ENCODE assay signal across 8 mouse cellular contexts in the genomic region with DNA sequence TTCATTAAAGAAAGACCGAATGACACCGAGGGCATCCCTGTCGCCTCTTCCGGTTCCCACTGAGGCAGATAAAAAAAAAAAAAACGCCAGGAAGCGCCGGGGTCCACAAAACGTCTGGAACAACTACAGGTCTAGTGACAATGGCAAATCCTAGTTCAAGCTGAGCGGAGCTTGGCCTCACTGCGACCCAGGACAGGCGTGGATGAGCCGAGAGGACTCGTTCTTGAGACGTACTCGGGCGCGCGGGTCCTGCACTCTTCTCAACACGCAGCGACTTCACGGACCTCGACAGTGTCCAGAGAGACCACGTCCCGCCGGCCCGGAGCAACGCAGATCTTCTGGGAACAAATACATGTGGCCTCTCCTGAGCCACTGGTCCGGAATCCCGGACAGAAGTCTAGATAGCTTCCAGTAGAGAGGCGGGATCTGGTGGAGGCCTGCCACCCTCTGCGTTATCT. TPM values are rescaled to one million over a fixed set of nuclear protein-coding genes. Genes with fewer than 3 reads are reported as not detected.
A peak's percentile ranks its signal among the peaks of the same experiment; 100 is the strongest.
DNase-seq lines count a peak whose midpoint lies in the region; ATAC-seq lines count a peak whose summit lies in the region.

No protein-coding gene starts in this region.

- no peaks in the 10 kb centered on the region for H3K9me3 ChIP-seq in megakaryocyte, embryonic 14.5 days
- H3K9me3 ChIP-seq in embryonic facial prominence, embryonic 12.5 days, result no peaks in the 10 kb centered on the region
- no peaks in the 10 kb centered on the region for H3K9me3 ChIP-seq in hindbrain, embryonic 13.5 days
- no peaks in the 10 kb centered on the region for H3K9me3 ChIP-seq in lung, embryonic 15.5 days

- no peak overlapping the region for H3K27ac ChIP-seq in embryonic facial prominence, embryonic 12.5 days
- H3K27ac ChIP-seq in hindbrain, embryonic 13.5 days, result no peak overlapping the region
- no peak overlapping the region for H3K27ac ChIP-seq in lung, embryonic 15.5 days

- H3K36me3 ChIP-seq in megakaryocyte, embryonic 14.5 days (replicated peaks; ENCODE audit: low read length), result no peaks in the 10 kb centered on the region
- H3K36me3 ChIP-seq in embryonic facial prominence, embryonic 12.5 days, result no peaks in the 10 kb centered on the region
- no peaks in the 10 kb centered on the region for H3K36me3 ChIP-seq in hindbrain, embryonic 13.5 days
- H3K36me3 ChIP-seq in lung, embryonic 15.5 days, result no peaks in the 10 kb centered on the region
- H3K36me3 ChIP-seq in splenic B cell, adult 2 months (ENCODE audit: control insufficient read depth, insufficient read depth, low read length, poor library complexity, severe bottlenecking), result no peaks in the 10 kb centered on the region

- no peak overlapping the region for H3K9ac ChIP-seq in embryonic facial prominence, embryonic 12.5 days
- H3K9ac ChIP-seq in hindbrain, embryonic 13.5 days, result peak overlapping the region; percentile 3
- H3K9ac ChIP-seq in lung, embryonic 15.5 days, result peak overlapping the region; percentile 19; the same call in 1 of the 2 replicates

- H3K27me3 ChIP-seq in megakaryocyte, embryonic 14.5 days (replicated peaks), result peaks cover 59% of the 10 kb centered on the region
- peaks cover 41% of the 10 kb centered on the region for H3K27me3 ChIP-seq in embryonic facial prominence, embryonic 12.5 days
- peaks cover 76% of the 10 kb centered on the region for H3K27me3 ChIP-seq in hindbrain, embryonic 13.5 days
- H3K27me3 ChIP-seq in lung, embryonic 15.5 days, result peaks cover 38% of the 10 kb centered on the region
- H3K27me3 ChIP-seq in splenic B cell, adult 2 months (ENCODE audit: control insufficient read depth, insufficient read depth, low read length, poor library complexity, severe bottlenecking), result peaks cover 2% of the 10 kb centered on the region; the same call in 1 of the 2 replicates

- H3K4me2 ChIP-seq in embryonic facial prominence, embryonic 12.5 days (replicated peaks), result peak overlapping the region; percentile 69
- peak overlapping the region; percentile 66 for H3K4me2 ChIP-seq in hindbrain, embryonic 13.5 days
- H3K4me2 ChIP-seq in lung, embryonic 15.5 days, result peak overlapping the region; percentile 77

- DNase-seq in splenic B cell, adult 2 months (ENCODE audit: low read depth, low spot score), result peak; percentile 29
- no peak for DNase-seq in frontal cortex, adult 2 months (ENCODE audit: extremely low spot score in 1 of 2, low spot score in 1 of 2)
- DNase-seq in left cerebral cortex, postnatal 10 days (ENCODE audit: extremely low spot score in 1 of 2, low spot score in 2 of 2), result no peak

- under 1% methylated on average over 31 of the region's 31 CpGs for WGBS in embryonic facial prominence, embryonic 12.5 days
- WGBS in hindbrain, embryonic 13.5 days, result under 1% methylated on average over 31 of the region's 31 CpGs
- WGBS in lung, embryonic 15.5 days, result under 1% methylated on average over 31 of the region's 31 CpGs

- H3K4me1 ChIP-seq in megakaryocyte, embryonic 14.5 days, result peaks cover 36% of the 10 kb centered on the region
- H3K4me1 ChIP-seq in embryonic facial prominence, embryonic 12.5 days, result no peaks in the 10 kb centered on the region
- H3K4me1 ChIP-seq in hindbrain, embryonic 13.5 days (replicated peaks), result peaks cover 12% of the 10 kb centered on the region
- peaks cover 12% of the 10 kb centered on the region; the same call in 1 of the 2 replicates for H3K4me1 ChIP-seq in lung, embryonic 15.5 days

- intact Hi-C loops in left cerebral cortex, postnatal 10 days (cut with DNase I), result no loop called here

- peak overlapping the region; percentile 90 for H3K4me3 ChIP-seq in megakaryocyte, embryonic 14.5 days (replicated peaks)
- peak overlapping the region; percentile 44 for H3K4me3 ChIP-seq in embryonic facial prominence, embryonic 12.5 days
- H3K4me3 ChIP-seq in hindbrain, embryonic 13.5 days, result peak overlapping the region; percentile 43
- peak overlapping the region; percentile 45 for H3K4me3 ChIP-seq in lung, embryonic 15.5 days

- no peak for ATAC-seq in megakaryocyte, adult 5-6 weeks (ENCODE audit: poor library complexity, severe bottlenecking)
- ATAC-seq in embryonic facial prominence, embryonic 12.5 days (ENCODE audit: insufficient number of reproducible peaks, insufficient read depth, low FRiP score, low TSS enrichment), result no peak
- ATAC-seq in hindbrain, embryonic 13.5 days (ENCODE audit: low FRiP score), result peak; percentile 49; the same call in 1 of the 2 replicates
- ATAC-seq in lung, embryonic 15.5 days (ENCODE audit: borderline replicate concordance, extremely low read depth, low FRiP score, low TSS enrichment), result no peak

RNA-seq across cellular contexts. Expression of gene Zfp322a, which starts 27.3 kb away (rescaled TPM):
- polyA plus RNA-seq in megakaryocyte, embryonic 14.5 days (2012; ENCODE audit: insufficient read depth, low replicate concordance), result 0.07 TPM in 1 of 2 replicates, not detected in the other
- total RNA-seq in megakaryocyte, adult 5-6 weeks (2015), result 18.8 and 20.3 TPM in 2 replicates
- 39.8 and 46.7 TPM in 2 replicates for total RNA-seq in megakaryocyte, adult 5-6 weeks (2017)
- polyA plus RNA-seq in embryonic facial prominence, embryonic 12.5 days (2016; fragmentation: Nextera tagmentation; extraction: Ambion mirVana), result 65.4 and 67.5 TPM in 2 replicates
- 54.5 and 58.1 TPM in 2 replicates for polyA plus RNA-seq in hindbrain, embryonic 13.5 days (2015; fragmentation: Nextera tagmentation; extraction: Ambion mirVana)
- polyA plus RNA-seq in lung, embryonic 15.5 days (2015; fragmentation: Nextera tagmentation; extraction: Ambion mirVana), result 51.9 and 53.3 TPM in 2 replicates
- 16.4 and 18.5 TPM in 2 replicates for polyA plus RNA-seq in frontal cortex, adult 2 months (2012; rRNA removed)
- total RNA-seq in left cerebral cortex, postnatal 10 days (2021), result 10 to 100 TPM; 38.1 to 40.8 TPM

RNA-seq across cellular contexts. Expression of gene Abt1, which starts 27.4 kb away (rescaled TPM):
- 1.6 and 7.8 TPM in 2 replicates for polyA plus RNA-seq in megakaryocyte, embryonic 14.5 days (2012; ENCODE audit: insufficient read depth, low replicate concordance)
- 5.1 and 5.2 TPM in 2 replicates for total RNA-seq in megakaryocyte, adult 5-6 weeks (2015)
- total RNA-seq in megakaryocyte, adult 5-6 weeks (2017), result 6.8 and 11.2 TPM in 2 replicates
- 12.9 and 13.9 TPM in 2 replicates for polyA plus RNA-seq in embryonic facial prominence, embryonic 12.5 days (2016; fragmentation: Nextera tagmentation; extraction: Ambion mirVana)
- polyA plus RNA-seq in hindbrain, embryonic 13.5 days (2015; fragmentation: Nextera tagmentation; extraction: Ambion mirVana), result 9.9 and 10.2 TPM in 2 replicates
- polyA plus RNA-seq in lung, embryonic 15.5 days (2015; fragmentation: Nextera tagmentation; extraction: Ambion mirVana), result 13.6 and 14.2 TPM in 2 replicates
- polyA plus RNA-seq in frontal cortex, adult 2 months (2012; rRNA removed), result 7.6 TPM in 2 replicates
- total RNA-seq in left cerebral cortex, postnatal 10 days (2021), result 1 to 10 TPM; 6.3 to 6.5 TPM

Comparison
In these comparisons a context has a peak if more than half of its experiments do, and no peak if none do; other contexts are left out.
1. RNA of gene Zfp322a, which starts 27.3 kb away (polyA plus RNA-seq): 65.4 to 67.5 TPM in embryonic facial prominence, embryonic 12.5 days, 54.5 to 58.1 TPM in hindbrain, embryonic 13.5 days, 51.9 to 53.3 TPM in lung, embryonic 15.5 days and 16.4 to 18.5 TPM in frontal cortex, adult 2 months; 0.07 TPM in megakaryocyte, embryonic 14.5 days; every median in the first group is over 10 times any median in the second.
2. Peak in every context shown above with its lines, with median percentiles within 50 percentile points of each other: H3K4me3 ChIP-seq and H3K4me2 ChIP-seq.